Mouse (Mus musculus): Measurements from ENCODE around the gene Iscu. TPM values are rescaled to one million over a fixed set of nuclear protein-coding genes. Genes with fewer than 3 reads are reported as not detected.

Iscu gene
- polyA plus RNA-seq, 1 experiment from 2014 or later = 101 TPM

GRCm38 (mm10) chr5:113747629-113748028 lies 24.9 kb upstream of the Iscu start:
- H3K27ac ChIP-seq (ENCODE audit: low read depth, low read length) = no peak overlapping the region
- peaks cover 66% of the 10 kb centered on the region for H3K36me3 ChIP-seq (ENCODE audit: control insufficient read depth, insufficient read depth, low read length)
- WGBS = 93% methylated on average over 5 of the region's 5 CpGs
- no peak overlapping the region for H3K4me2 ChIP-seq (ENCODE audit: low read depth)
- no peaks in the 10 kb centered on the region for H3K4me1 ChIP-seq (ENCODE audit: control insufficient read depth, insufficient read depth, low read length)
- no peak overlapping the region for H3K9ac ChIP-seq (ENCODE audit: low read length)
- no peak overlapping the region for H3K4me3 ChIP-seq (ENCODE audit: low read depth, low read length)
- no peaks in the 10 kb centered on the region for H3K9me3 ChIP-seq (ENCODE audit: control insufficient read depth, low read length)
- no peak for ATAC-seq (ENCODE audit: insufficient read depth, low FRiP score, low TSS enrichment)
- no peaks in the 10 kb centered on the region for H3K27me3 ChIP-seq (ENCODE audit: control insufficient read depth, insufficient read depth, low read length)
- DNase-seq (ENCODE audit: low spot score) = no peak

DNA sequence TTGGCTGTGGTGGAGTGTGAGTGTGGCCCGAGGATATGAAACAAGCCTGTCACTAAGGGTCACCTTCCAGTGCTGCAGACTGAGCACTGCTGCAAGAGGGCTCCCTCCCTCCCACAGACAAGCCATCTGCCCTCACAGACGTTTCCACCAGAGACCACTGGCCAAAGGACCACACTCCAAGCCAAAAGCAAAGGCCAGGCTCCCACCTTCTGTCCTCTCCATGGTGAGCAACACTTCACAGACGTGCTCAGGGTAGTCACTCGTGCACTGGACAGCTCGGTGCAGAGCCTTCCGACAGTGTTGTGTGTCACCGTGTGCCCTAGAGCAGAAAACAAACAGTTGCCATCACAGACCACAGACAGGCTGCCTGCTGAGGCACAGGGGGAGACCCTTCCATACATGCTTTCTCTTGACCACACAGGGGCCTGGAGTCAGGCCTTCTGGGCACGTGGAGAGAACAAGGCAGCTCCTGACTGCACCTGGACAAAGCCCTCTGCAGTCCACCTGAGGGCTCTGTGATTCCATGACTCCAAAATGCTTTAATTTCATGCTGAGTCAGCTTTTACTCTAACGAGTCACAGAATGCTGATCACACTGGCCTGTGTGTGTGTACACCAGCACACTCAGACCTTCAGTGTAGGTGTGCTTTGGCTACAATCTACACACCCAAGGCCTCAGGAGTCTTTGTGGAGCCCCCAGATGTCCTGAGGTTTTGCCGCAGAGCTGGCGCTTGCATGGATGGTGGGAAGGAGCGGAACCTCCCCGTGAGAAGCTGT lies 23.8 kb upstream of the Iscu start:
- Histone ChIP-seq H3K4me3 (ENCODE audit: low read depth, low read length) (no peak overlapping the region), H3K9ac (ENCODE audit: low read length) (no peak overlapping the region), H3K27ac (ENCODE audit: low read depth, low read length) (no peak overlapping the region), H3K9me3 (ENCODE audit: control insufficient read depth, low read length) (no peaks in the 10 kb centered on the region), H3K4me2 (ENCODE audit: low read depth) (no peak overlapping the region), H3K36me3 (ENCODE audit: control insufficient read depth, insufficient read depth, low read length) (peaks cover 67% of the 10 kb centered on the region), H3K4me1 (ENCODE audit: control insufficient read depth, insufficient read depth, low read length) (no peaks in the 10 kb centered on the region), H3K27me3 (ENCODE audit: control insufficient read depth, insufficient read depth, low read length) (no peaks in the 10 kb centered on the region)
- WGBS = 95% methylated on average over 13 of the region's 13 CpGs
- ATAC-seq (ENCODE audit: insufficient read depth, low FRiP score, low TSS enrichment) = no peak
- no peak for DNase-seq (ENCODE audit: low spot score)

DNA sequence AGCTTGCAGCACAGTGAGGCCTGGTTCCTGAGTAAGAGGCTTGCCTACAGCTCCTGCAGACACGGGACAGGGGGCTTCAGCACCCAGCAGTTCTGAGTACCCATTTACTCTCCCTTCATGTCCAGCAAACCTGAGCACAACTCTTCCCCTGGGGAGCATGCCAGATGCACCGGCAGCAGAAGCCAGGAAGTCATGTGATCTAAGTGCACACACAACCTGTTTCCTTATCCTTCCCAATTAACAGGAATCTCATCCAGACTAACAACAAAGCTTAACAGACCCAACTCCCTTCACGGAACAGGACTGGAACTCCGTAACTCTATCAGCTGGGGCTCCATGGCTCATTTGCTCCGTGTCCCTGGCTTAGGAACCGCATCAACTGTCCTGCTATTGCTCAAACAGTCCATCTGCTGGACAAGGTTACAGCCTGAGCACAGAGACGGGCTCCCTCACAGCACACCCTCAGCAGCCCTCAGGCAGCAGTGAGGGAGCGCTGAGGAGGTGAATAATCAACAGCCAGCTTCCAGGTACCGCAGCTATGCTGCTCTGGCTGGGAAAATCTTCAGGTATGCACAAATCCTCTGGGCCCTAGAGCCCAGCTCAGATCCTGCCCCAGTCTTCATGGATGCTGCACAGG lies 20.9 kb upstream of the Iscu start:
- Histone ChIP-seq H3K36me3 (ENCODE audit: control insufficient read depth, insufficient read depth, low read length) (peaks cover 59% of the 10 kb centered on the region), H3K4me2 (ENCODE audit: low read depth) (no peak overlapping the region), H3K27ac (ENCODE audit: low read depth, low read length) (no peak overlapping the region), H3K9ac (ENCODE audit: low read length) (no peak overlapping the region), H3K9me3 (ENCODE audit: control insufficient read depth, low read length) (no peaks in the 10 kb centered on the region), H3K4me1 (ENCODE audit: control insufficient read depth, insufficient read depth, low read length) (no peaks in the 10 kb centered on the region), H3K4me3 (ENCODE audit: low read depth, low read length) (no peak overlapping the region), H3K27me3 (ENCODE audit: control insufficient read depth, insufficient read depth, low read length) (no peaks in the 10 kb centered on the region)
- DNase-seq (ENCODE audit: low spot score) = no peak
- no peak for ATAC-seq (ENCODE audit: insufficient read depth, low FRiP score, low TSS enrichment)
- 89% methylated on average over 9 of the region's 9 CpGs for WGBS

DNA sequence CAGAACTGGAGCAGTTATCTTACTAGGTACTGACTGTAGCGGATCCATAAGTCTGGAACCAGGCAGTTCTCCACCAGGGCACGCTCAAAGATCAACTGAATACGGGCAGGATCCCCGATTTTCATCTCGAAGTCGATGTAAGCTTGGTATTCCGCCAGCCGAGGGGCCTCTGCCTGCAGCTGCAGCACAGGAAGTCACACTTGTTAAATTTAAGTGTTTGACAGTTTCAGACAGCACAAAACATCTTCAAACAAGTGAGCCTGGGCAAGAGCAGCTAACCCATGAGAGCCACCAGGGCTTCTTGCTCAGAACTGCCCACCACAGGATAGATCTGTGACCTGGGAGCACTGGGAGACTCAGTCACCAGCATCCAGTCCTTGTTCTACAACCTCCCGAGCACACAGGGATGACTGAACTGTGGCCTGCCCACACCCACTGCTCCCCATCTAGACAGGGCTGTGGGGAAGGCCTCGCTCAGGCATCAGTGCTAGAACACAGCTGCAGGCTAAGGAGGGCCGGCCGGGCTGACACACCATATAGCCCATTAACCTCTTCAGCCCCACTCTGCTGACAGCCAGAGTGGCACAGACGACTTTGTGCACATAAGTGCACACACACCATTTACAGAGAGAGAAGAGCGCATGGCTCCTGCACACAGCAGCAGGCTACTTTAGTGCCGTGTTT lies 17.1 kb upstream of the Iscu start:
- Histone ChIP-seq H3K9ac (ENCODE audit: low read length) (no peak overlapping the region), H3K4me3 (ENCODE audit: low read depth, low read length) (no peak overlapping the region), H3K4me1 (ENCODE audit: control insufficient read depth, insufficient read depth, low read length) (no peaks in the 10 kb centered on the region), H3K27me3 (ENCODE audit: control insufficient read depth, insufficient read depth, low read length) (no peaks in the 10 kb centered on the region), H3K9me3 (ENCODE audit: control insufficient read depth, low read length) (no peaks in the 10 kb centered on the region), H3K27ac (ENCODE audit: low read depth, low read length) (no peak overlapping the region), H3K36me3 (ENCODE audit: control insufficient read depth, insufficient read depth, low read length) (peaks cover 51% of the 10 kb centered on the region), H3K4me2 (ENCODE audit: low read depth) (no peak overlapping the region)
- no peak for ATAC-seq (ENCODE audit: insufficient read depth, low FRiP score, low TSS enrichment)
- no peak for DNase-seq (ENCODE audit: low spot score)
- 92% methylated on average over 15 of the region's 15 CpGs for WGBS

DNA sequence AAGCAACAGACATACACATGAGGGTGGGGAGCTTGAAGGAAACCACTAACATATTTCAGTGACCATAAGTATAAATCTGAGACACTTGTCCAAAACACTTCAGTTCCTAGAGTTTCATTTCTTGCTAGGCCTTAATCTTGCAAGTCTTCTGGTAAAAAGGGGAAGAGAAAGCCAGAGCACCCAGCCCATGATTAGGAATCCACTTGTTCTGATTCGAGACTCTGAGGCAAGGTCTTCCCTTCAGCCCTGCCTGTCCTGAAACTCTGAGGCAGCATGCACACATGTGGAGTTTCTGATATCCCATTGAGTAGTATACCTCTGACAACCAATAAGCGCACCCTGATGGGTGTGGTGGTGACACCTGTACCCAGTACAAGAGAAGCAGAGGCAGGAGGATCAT lies 11.0 kb upstream of the Iscu start:
- ATAC-seq (ENCODE audit: insufficient read depth, low FRiP score, low TSS enrichment) = no peak
- peaks cover 34% of the 10 kb centered on the region for H3K36me3 ChIP-seq (ENCODE audit: control insufficient read depth, insufficient read depth, low read length)
- H3K4me3 ChIP-seq (ENCODE audit: low read depth, low read length) = no peak overlapping the region
- H3K4me1 ChIP-seq (ENCODE audit: control insufficient read depth, insufficient read depth, low read length) = no peaks in the 10 kb centered on the region
- H3K4me2 ChIP-seq (ENCODE audit: low read depth) = no peak overlapping the region
- 92% methylated on average over 2 of the region's 2 CpGs for WGBS
- no peaks in the 10 kb centered on the region for H3K27me3 ChIP-seq (ENCODE audit: control insufficient read depth, insufficient read depth, low read length)
- H3K27ac ChIP-seq (ENCODE audit: low read depth, low read length) = no peak overlapping the region
- H3K9me3 ChIP-seq (ENCODE audit: control insufficient read depth, low read length) = no peaks in the 10 kb centered on the region
- DNase-seq (ENCODE audit: low spot score) = no peak
- no peak overlapping the region for H3K9ac ChIP-seq (ENCODE audit: low read length)

- ATAC-seq (ENCODE audit: insufficient read depth, low FRiP score, low TSS enrichment) (no peak), DNase-seq (ENCODE audit: low spot score) (no peak)
- peaks cover 19% of the 10 kb centered on the region for H3K36me3 ChIP-seq (ENCODE audit: control insufficient read depth, insufficient read depth, low read length)
- no peaks in the 10 kb centered on the region for H3K27me3 ChIP-seq (ENCODE audit: control insufficient read depth, insufficient read depth, low read length)
- H3K4me2 ChIP-seq (ENCODE audit: low read depth) = no peak overlapping the region
- H3K4me1 ChIP-seq (ENCODE audit: control insufficient read depth, insufficient read depth, low read length) = no peaks in the 10 kb centered on the region; the same call in 1 of the 2 replicates
- no peak overlapping the region for H3K4me3 ChIP-seq (ENCODE audit: low read depth, low read length)
- WGBS = 94% methylated on average over 7 of the region's 7 CpGs
- no peaks in the 10 kb centered on the region for H3K9me3 ChIP-seq (ENCODE audit: control insufficient read depth, low read length)
- H3K9ac ChIP-seq (ENCODE audit: low read length) = no peak overlapping the region
- H3K27ac ChIP-seq (ENCODE audit: low read depth, low read length) = no peak overlapping the region
Observed at GRCm38 (mm10) chr5:113764426-113764825, 8.1 kb upstream of the Iscu start.

- H3K4me2 ChIP-seq (ENCODE audit: low read depth) = no peak overlapping the region
- ATAC-seq (ENCODE audit: insufficient read depth, low FRiP score, low TSS enrichment) = no peak
- H3K36me3 ChIP-seq (ENCODE audit: control insufficient read depth, insufficient read depth, low read length) = peaks cover 16% of the 10 kb centered on the region
- H3K27me3 ChIP-seq (ENCODE audit: control insufficient read depth, insufficient read depth, low read length) = no peaks in the 10 kb centered on the region
- no peaks in the 10 kb centered on the region for H3K9me3 ChIP-seq (ENCODE audit: control insufficient read depth, low read length)
- DNase-seq (ENCODE audit: low spot score) = no peak
- H3K9ac ChIP-seq (ENCODE audit: low read length) = no peak overlapping the region
- 90% methylated on average over 13 of the region's 13 CpGs for WGBS
- peaks cover 9% of the 10 kb centered on the region for H3K4me1 ChIP-seq (ENCODE audit: control insufficient read depth, insufficient read depth, low read length)
- no peak overlapping the region for H3K4me3 ChIP-seq (ENCODE audit: low read depth, low read length)
- no peak overlapping the region for H3K27ac ChIP-seq (ENCODE audit: low read depth, low read length)
Observed at GRCm38 (mm10) chr5:113765641-113766526, 6.7 kb upstream of the Iscu start.

- no peaks in the 10 kb centered on the region for H3K27me3 ChIP-seq (ENCODE audit: control insufficient read depth, insufficient read depth, low read length)
- 90% methylated on average over 8 of the region's 8 CpGs for WGBS
- no peak overlapping the region for H3K27ac ChIP-seq (ENCODE audit: low read depth, low read length)
- no peak overlapping the region for H3K4me3 ChIP-seq (ENCODE audit: low read depth, low read length)
- no peaks in the 10 kb centered on the region for H3K9me3 ChIP-seq (ENCODE audit: control insufficient read depth, low read length)
- no peak for ATAC-seq (ENCODE audit: insufficient read depth, low FRiP score, low TSS enrichment)
- peaks cover 5% of the 10 kb centered on the region; the same call in 1 of the 2 replicates for H3K36me3 ChIP-seq (ENCODE audit: control insufficient read depth, insufficient read depth, low read length)
- H3K4me1 ChIP-seq (ENCODE audit: control insufficient read depth, insufficient read depth, low read length) = peaks cover 12% of the 10 kb centered on the region
- no peak overlapping the region for H3K9ac ChIP-seq (ENCODE audit: low read length)
- H3K4me2 ChIP-seq (ENCODE audit: low read depth) = no peak overlapping the region
- no peak for DNase-seq (ENCODE audit: low spot score)
Observed at GRCm38 (mm10) chr5:113768806-113769205, 3.7 kb upstream of the Iscu start.

Data from neural tube, embryonic 11.5 days (tissue).